Mouse (Mus musculus): ENCODE measurements around the gene Faim2. TPM values are rescaled to one million over a fixed set of nuclear protein-coding genes. Genes with fewer than 3 reads are reported as not detected.

The Faim2 gene
- polyA plus RNA-seq, 1 experiment from 2014 or later: 6.7 TPM

DNA sequence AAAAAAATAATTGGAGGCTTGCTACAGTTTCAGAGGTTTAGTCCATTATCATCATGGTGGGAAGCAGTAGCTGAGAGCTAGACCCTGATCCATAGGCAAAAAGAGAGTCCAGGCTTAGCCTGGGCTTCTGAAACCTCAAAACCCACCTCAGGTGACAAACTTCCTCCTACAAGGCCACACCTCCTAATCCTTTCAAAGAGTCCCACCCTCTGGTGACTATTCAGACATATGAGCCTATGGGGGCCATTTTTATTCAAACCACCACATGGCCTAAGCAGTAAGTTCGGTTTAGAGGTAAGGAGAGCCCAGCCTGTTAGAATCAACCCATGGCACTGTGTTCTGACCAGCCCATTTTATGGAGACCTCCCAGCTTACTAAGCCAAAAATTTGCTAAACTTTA is 52.2 kb downstream of the Faim2 start:
- Histone ChIP-seq H3K4me1 (peaks cover 9% of the 10 kb centered on the region), H3K27ac (no peak overlapping the region), H3K27me3 (replicated peaks) (no peaks in the 10 kb centered on the region), H3K36me3 (no peaks in the 10 kb centered on the region), H3K4me3 (no peak overlapping the region), H3K4me2 (replicated peaks) (no peak overlapping the region), H3K9ac (no peak overlapping the region), H3K9me3 (no peaks in the 10 kb centered on the region)
- WGBS: 73% methylated on average over 1 of the region's 1 CpGs
- no peak for ATAC-seq (ENCODE audit: low FRiP score, low read depth)

DNA sequence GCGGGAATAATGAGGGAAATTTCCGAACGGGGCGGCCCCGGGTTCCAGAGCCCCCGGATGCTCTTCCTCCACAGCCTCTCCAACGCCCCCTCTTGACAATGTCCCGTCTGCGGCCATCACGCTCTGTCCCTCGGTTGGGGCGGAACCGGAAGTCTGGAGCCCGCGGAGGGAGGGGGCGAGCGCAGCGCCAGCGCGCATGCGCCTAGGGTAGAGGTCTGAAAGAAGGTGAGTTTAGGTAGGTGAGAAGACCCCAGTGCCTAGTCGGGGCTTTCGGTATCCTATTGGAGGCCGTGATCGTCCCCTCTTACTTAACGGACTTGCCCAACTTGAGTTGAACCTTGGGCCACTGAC is 53.4 kb downstream of the Faim2 start, which contains the start of gene Bcdin3d:
Gene Bcdin3d, minus strand, starts transcription at position 155 of the 351 bp plus-strand sequence.
- peak within 1 kb of the TSS; percentile 72 for H3K4me3 ChIP-seq
- H3K9ac ChIP-seq: peak within 1 kb of the TSS; percentile 83
- peaks cover 8% of the 10 kb centered on the region for H3K36me3 ChIP-seq
- H3K27me3 ChIP-seq (replicated peaks): no peaks in the 10 kb centered on the region
- no peaks in the 10 kb centered on the region for H3K9me3 ChIP-seq
- ATAC-seq (ENCODE audit: low FRiP score, low read depth): peak; percentile 86
- peak within 1 kb of the TSS; percentile 69 for H3K4me2 ChIP-seq (replicated peaks)
- peak within 1 kb of the TSS; percentile 80 for H3K27ac ChIP-seq
- WGBS: 1% methylated on average over 26 of the region's 26 CpGs
- H3K4me1 ChIP-seq: peaks cover 9% of the 10 kb centered on the region

DNA sequence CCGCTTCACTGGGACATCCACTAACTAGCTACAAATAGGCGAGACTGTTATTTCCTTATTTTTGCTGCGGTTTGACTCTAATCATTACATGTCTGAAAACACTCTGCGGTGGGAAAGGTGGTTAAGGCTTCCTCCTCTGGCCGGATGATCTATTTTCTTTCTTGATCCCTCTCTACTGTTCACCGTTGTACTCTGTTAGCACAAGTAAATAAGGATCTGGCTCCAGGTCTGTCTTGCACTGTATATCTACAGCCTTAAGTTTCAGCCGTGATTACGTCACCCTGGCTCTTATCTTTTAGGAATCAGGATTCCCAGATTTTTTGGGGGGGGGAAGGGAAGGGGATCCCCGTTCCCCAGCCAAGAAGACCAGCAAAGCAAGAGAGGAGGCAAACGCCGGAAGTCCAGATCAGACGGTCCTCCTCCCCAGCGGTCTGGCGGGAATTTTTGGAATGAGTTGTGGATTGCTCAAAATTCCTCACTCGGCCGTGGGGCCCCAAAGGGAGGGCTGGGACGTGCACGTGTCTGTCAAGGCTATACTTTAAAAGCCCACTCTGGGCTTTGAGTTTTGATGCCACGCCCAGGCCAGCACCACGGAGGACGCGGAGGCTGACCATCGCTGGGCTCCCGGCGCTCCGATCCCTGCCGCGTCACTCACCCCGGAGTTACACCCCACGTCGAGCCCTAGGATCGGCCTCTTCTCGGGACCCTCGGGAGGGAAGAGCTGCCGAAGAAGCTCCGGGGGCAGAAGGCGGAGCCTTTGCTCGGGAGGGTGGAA is 54.0 kb downstream of the Faim2 start:
- Histone ChIP-seq H3K4me2 (replicated peaks) (peak overlapping the region; percentile 69), H3K4me1 (peaks cover 9% of the 10 kb centered on the region), H3K9me3 (no peaks in the 10 kb centered on the region), H3K27ac (peak overlapping the region; percentile 80), H3K27me3 (replicated peaks) (no peaks in the 10 kb centered on the region), H3K4me3 (peak overlapping the region; percentile 72), H3K36me3 (peaks cover 8% of the 10 kb centered on the region), H3K9ac (peak overlapping the region; percentile 83)
- ATAC-seq (ENCODE audit: low FRiP score, low read depth): peak; percentile 74
- WGBS: 7% methylated on average over 38 of the region's 38 CpGs

DNA sequence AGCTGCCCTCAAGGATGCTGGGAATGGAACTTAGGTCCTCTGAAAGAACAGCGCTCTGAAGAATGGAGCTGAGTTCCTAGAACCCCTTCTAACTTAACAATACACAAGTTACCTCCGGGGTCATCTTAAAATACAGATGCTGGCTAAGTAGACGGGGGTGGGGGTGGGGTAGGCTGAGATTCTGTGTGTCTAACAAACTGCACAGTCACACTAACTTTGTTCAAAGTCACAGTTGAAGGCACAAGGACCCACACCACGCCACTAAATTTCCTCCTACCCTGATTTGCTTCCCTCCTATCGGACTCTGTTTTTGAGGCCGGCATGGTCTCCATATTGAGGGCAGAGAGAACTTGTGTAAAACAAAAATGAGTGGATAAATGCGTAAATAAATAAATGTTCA is 55.0 kb downstream of the Faim2 start:
- Histone ChIP-seq H3K27me3 (replicated peaks) (no peaks in the 10 kb centered on the region), H3K27ac (no peak overlapping the region), H3K4me2 (replicated peaks) (peak overlapping the region; percentile 69), H3K4me1 (peaks cover 9% of the 10 kb centered on the region), H3K9ac (no peak overlapping the region), H3K9me3 (no peaks in the 10 kb centered on the region), H3K36me3 (peaks cover 8% of the 10 kb centered on the region), H3K4me3 (no peak overlapping the region)
- 92% methylated on average over 7 of the region's 7 CpGs for WGBS
- ATAC-seq (ENCODE audit: low FRiP score, low read depth): no peak

DNA sequence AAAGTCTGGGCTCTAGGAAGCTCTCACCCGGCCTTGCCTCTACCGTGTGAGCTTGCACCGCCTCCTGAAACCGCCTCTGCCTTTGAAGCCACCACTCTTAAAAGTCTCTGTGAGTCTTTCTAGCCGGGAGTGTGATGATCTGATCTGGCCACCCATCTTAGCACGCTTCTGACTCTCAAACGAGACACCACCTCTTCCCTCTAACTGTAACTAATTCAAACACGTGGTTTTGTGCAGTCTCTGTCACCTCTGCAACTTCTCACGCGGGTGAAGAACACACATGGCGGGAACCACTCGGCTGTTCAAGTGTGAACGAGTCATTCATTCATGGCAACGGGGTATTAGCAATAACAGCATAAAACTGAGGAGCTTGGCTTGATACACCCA is 56.3 kb downstream of the Faim2 start:
- Histone ChIP-seq H3K4me3 (no peak overlapping the region), H3K4me1 (peaks cover 9% of the 10 kb centered on the region), H3K36me3 (peaks cover 8% of the 10 kb centered on the region), H3K9me3 (no peaks in the 10 kb centered on the region), H3K4me2 (replicated peaks) (no peak overlapping the region), H3K27ac (no peak overlapping the region), H3K9ac (no peak overlapping the region), H3K27me3 (replicated peaks) (no peaks in the 10 kb centered on the region)
- no peak for ATAC-seq (ENCODE audit: low FRiP score, low read depth)
- WGBS: 83% methylated on average over 14 of the region's 14 CpGs

DNA sequence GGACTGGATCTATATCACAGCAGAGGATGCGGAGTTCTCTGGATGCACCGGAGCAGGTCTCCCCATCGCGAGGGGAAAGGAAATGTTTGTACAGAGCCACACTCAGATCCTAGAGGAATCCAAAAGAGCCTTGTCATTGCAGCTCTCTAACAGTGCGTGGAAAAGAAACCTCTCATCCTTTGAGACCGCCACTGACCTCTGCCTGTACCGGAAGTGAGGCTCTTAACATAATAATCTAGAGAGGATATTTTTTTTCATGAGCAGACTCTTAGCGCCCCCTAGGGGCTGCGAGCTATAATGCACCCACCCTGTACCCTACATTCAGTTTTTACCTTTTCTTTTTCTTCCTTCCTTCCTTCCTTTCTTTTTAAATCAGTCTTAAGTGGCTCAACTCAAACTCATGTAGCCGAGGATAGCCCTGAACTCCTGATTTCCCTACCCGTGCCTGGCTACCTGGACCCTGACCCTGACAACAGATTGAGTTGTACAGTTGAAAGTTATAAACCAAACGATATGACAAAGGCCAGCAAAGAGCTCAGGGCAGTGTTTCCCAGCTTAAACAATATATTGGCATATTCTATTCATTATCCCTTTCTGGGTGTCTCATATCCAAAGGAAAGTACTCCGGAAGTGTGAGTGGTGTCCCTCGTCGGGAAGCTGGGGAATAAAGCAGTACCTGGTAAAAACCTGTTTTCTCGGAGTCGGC is 56.8 kb downstream of the Faim2 start:
- Histone ChIP-seq H3K4me2 (replicated peaks) (0 out of 2 replicates have a peak overlapping the region, but pooled peaks have one; percentile 6), H3K4me1 (peaks cover 9% of the 10 kb centered on the region), H3K4me3 (no peak overlapping the region), H3K27me3 (replicated peaks) (no peaks in the 10 kb centered on the region), H3K36me3 (peaks cover 8% of the 10 kb centered on the region), H3K9me3 (no peaks in the 10 kb centered on the region), H3K9ac (no peak overlapping the region), H3K27ac (no peak overlapping the region)
- 66% methylated on average over 17 of the region's 17 CpGs for WGBS
- ATAC-seq (ENCODE audit: low FRiP score, low read depth): no peak

DNA sequence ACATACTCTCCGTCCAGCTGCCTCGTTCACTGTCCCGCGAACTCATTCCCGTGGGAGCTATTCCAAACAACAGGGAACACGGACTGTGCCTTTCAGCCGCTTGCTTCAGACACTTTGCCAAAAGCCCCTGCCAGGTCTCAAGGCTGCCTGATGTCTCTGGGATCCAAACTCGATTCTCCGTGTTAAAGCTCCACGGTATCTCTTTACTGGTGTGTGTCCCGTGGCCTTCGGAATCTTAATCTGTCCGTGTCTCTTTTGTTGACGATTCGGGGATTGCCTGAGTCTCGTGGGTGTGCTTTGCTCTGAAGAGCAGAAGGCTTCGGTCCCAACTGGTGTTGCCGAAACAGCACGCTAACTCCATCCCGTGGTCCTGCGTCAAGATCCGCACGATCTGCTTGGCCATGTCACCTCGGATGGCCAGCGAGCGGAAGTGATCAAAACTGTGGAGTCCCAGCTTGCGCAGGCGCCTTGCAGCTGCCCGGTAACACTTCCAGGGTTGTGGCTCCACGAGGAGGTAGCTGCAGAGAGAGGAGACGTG is 57.7 kb downstream of the Faim2 start:
- Histone ChIP-seq H3K4me3 (no peak overlapping the region), H3K9me3 (no peaks in the 10 kb centered on the region), H3K4me1 (peaks cover 9% of the 10 kb centered on the region), H3K4me2 (replicated peaks) (no peak overlapping the region), H3K9ac (no peak overlapping the region), H3K27me3 (replicated peaks) (no peaks in the 10 kb centered on the region), H3K36me3 (peaks cover 8% of the 10 kb centered on the region), H3K27ac (no peak overlapping the region)
- ATAC-seq (ENCODE audit: low FRiP score, low read depth): no peak
- 92% methylated on average over 31 of the region's 31 CpGs for WGBS

DNA sequence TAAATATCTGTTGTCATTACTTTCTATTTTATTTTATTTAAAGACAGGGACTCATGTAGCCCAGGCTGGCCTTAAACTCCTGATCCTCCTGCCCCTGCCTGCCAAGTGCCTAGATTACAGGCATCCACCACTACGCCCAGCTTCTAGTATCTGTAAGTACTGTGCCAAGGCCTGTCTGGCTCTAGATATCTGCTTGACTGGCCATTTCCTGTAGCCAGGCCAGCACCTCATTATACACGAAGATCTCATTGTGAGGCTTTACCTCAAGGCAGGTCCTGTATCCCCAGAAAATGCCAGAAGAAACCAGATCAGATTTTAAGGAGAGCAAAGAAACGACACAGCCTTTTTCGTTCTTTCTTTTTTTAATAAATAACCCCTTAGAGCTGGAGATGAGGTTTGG is 58.2 kb downstream of the Faim2 start:
- ATAC-seq (ENCODE audit: low FRiP score, low read depth): no peak
- H3K4me2 ChIP-seq (replicated peaks): no peak overlapping the region
- WGBS: 94% methylated on average over 4 of the region's 4 CpGs

DNA sequence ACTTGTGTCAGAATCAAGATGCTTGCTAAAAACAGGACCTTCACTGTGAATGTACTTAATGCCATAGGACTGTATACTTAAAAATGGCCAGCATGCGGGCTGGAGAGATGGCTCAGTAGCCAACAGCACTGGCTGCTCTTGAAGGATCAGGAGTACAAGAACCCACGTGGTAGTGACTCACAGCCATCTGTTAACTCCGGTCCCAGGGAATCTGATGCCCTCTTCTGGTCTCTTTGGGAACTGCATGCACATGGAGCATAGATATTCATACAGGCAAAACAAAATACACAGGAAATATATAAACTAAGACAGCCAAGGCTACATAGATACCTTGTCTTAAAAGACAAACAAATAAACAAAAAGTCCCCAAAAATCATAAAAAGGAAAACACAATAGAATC is 58.9 kb downstream of the Faim2 start:
- Histone ChIP-seq H3K36me3 (peaks cover 8% of the 10 kb centered on the region), H3K4me3 (no peak overlapping the region), H3K4me1 (peaks cover 9% of the 10 kb centered on the region), H3K27me3 (replicated peaks) (no peaks in the 10 kb centered on the region), H3K9me3 (no peaks in the 10 kb centered on the region), H3K27ac (no peak overlapping the region), H3K4me2 (replicated peaks) (no peak overlapping the region), H3K9ac (no peak overlapping the region)
- ATAC-seq (ENCODE audit: low FRiP score, low read depth): no peak
- WGBS: 43% methylated on average over 3 of the region's 3 CpGs

More for the DNA sequence above, 58.2 kb downstream of the Faim2 start:
- peaks cover 9% of the 10 kb centered on the region for H3K4me1 ChIP-seq
- H3K9ac ChIP-seq: no peak overlapping the region
- H3K27ac ChIP-seq: no peak overlapping the region
- peaks cover 8% of the 10 kb centered on the region for H3K36me3 ChIP-seq
- H3K4me3 ChIP-seq: no peak overlapping the region
- no peaks in the 10 kb centered on the region for H3K27me3 ChIP-seq (replicated peaks)
- no peaks in the 10 kb centered on the region for H3K9me3 ChIP-seq

DNA sequence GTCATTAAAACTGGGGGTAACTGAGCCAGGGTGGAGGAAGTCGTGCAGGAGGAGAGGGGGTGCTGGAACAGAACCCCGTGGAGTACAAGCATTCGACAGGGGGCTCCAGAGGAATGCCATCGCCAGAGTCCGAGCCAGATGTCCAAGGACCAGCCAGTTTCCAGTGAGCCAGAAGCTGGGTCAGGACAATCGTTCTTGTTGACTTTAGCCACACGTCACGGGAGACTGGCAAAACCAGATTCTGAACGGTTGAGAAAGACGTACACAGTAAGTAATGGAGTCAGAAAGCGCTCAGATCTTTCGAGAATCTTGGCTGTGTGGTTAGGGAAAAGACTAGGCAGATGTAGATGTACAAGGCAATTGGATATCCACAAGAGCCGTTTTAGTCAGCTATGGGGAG is 64.8 kb downstream of the Faim2 start:
- Histone ChIP-seq H3K4me2 (replicated peaks) (no peak overlapping the region), H3K9me3 (no peaks in the 10 kb centered on the region), H3K4me3 (no peak overlapping the region), H3K27me3 (replicated peaks) (no peaks in the 10 kb centered on the region), H3K27ac (no peak overlapping the region), H3K36me3 (no peaks in the 10 kb centered on the region), H3K9ac (no peak overlapping the region), H3K4me1 (peaks cover 5% of the 10 kb centered on the region; the same call in 1 of the 2 replicates)
- no peak for ATAC-seq (ENCODE audit: low FRiP score, low read depth)
- WGBS: 67% methylated on average over 13 of the region's 13 CpGs

DNA sequence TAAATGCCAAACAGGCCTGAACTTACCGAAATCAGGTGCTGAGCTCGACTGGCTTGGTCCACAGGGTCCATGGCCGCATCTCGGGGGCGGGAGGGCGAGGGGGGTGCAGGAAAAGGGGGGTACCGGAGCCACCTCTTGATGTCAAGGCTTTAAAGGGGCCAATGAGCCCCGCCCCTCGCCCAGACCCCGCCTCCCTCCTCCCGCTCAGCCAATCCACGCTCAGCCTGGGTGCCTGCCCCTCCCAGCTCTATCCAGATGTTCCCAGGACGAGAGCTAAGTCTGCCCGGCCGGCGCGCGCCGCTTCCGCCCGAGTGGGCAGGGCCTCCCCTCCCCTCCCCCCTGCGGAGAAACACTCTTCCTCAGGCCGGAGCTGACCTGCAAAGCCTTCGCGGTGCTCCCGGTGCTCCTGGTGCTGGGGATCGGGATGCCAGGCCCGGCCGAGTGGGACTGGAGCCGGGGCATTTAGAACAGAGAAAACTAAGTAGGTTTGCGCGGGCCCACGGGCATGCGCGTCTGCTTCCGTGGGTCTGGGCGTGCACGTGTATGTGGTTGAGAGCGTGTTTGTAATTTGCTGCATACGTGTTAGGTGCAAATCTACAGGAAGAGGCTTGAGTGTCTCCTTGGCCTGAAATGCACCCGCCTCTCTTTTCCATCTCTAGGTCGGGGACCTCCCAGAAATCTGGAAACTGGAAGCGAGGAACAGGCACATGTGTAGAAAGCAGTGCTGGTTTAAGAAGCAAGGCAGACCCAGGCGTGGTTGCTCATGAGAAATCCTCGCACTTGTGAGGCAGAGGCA is 70.2 kb downstream of the Faim2 start, which contains the start of gene Nckap5l:
Gene Nckap5l, minus strand, starts transcription at position 143 of the 796 bp plus-strand sequence.
- Histone ChIP-seq H3K27me3 (replicated peaks) (no peaks in the 10 kb centered on the region), H3K4me2 (replicated peaks) (peak within 1 kb of the TSS; percentile 86), H3K36me3 (no peaks in the 10 kb centered on the region; the same call in 1 of the 2 replicates), H3K9ac (peak within 1 kb of the TSS; percentile 78), H3K4me1 (peaks cover 46% of the 10 kb centered on the region), H3K9me3 (no peaks in the 10 kb centered on the region), H3K27ac (peak within 1 kb of the TSS; percentile 72), H3K4me3 (peak within 1 kb of the TSS; percentile 79)
- peak; percentile 96 for ATAC-seq (ENCODE audit: low FRiP score, low read depth)
- WGBS: 1% methylated on average over 45 of the region's 45 CpGs

Data from neural tube, embryonic 12.5 days (tissue).